Mouse (Mus musculus): ENCODE results near the gene Cep131.

GRCm38 (mm10) chr11:120063326-120063725, 23.3 kb downstream of the Cep131 start:
- TF ChIP-seq POLR2A (IDR thresholded peaks at IDR 0.05; ENCODE audit: extremely low read depth, insufficient read depth, low read length) (no peak), CTCF (IDR thresholded peaks at IDR 0.05; ENCODE audit: low read depth, low read length) (no peak)

Measured in liver, adult 2 months (tissue).